Comparison of ENCODE assay signal across 8 mouse cellular contexts in the genomic region with DNA sequence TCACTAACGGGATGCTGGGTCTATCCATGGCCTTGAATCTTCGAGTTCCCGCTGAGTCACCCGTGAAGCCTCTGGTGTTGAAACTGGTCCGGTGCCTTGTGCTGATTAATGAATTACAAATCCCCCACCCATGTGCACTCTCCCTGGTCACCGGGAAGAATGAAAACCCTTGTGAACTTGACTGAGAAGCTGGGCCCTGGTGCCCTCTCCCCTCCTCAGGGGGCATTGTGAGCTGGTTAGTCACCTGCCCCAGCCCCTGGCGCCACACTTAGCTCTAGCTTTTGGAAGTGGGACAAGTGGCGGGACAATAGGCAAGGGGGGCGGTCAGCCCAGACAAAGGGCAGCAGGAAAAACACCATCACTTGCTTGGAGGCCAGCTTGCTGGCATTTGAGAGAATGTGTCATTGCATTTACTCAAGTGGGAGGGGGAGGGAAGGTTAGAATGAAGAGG. TPM values are rescaled to one million over a fixed set of nuclear protein-coding genes. Genes with fewer than 3 reads are reported as not detected.
A peak's percentile ranks its signal among the peaks of the same experiment; 100 is the strongest.
DNase-seq lines count a peak whose midpoint lies in the region; ATAC-seq and TF ChIP-seq lines count a peak whose summit lies in the region.

No protein-coding gene starts in this region.

- DNase-seq in testis, postnatal 14 days (ENCODE audit: low spot score) = no peak
- DNase-seq in midbrain, embryonic 10.5 days (ENCODE audit: low spot score) = peak; percentile 31
- no peak for DNase-seq in right cerebral cortex, postnatal 14 days
- DNase-seq in cerebellum, adult 9-11 months = no peak
- DNase-seq in ovary, postnatal 14 days (ENCODE audit: low spot score) = no peak

- no peak overlapping the region for H3K27ac ChIP-seq in testis, adult 2 months (ENCODE audit: control insufficient read depth, insufficient read depth, low read depth, low read length)
- peak overlapping the region; percentile 97 for H3K27ac ChIP-seq in embryonic facial prominence, embryonic 13.5 days
- peak overlapping the region; percentile 97 for H3K27ac ChIP-seq in kidney, embryonic 14.5 days (ENCODE audit: low read depth, low read length)
- H3K27ac ChIP-seq in midbrain, embryonic 10.5 days (replicated peaks) = peak overlapping the region; percentile 83; the same call in 1 of the 2 replicates

- H3K9ac ChIP-seq in embryonic facial prominence, embryonic 13.5 days = peak overlapping the region; percentile 98
- peak overlapping the region; percentile 90; the same call in 1 of the 2 replicates for H3K9ac ChIP-seq in kidney, embryonic 14.5 days (ENCODE audit: low read depth, low read length)

- WGBS in embryonic facial prominence, embryonic 13.5 days = 9% methylated on average over 9 of the region's 9 CpGs
- 10% methylated on average over 9 of the region's 9 CpGs for WGBS in kidney, embryonic 14.5 days
- 8% methylated on average over 9 of the region's 9 CpGs for WGBS in midbrain, embryonic 10.5 days

- peak overlapping the region; percentile 87 for H3K4me2 ChIP-seq in embryonic facial prominence, embryonic 13.5 days
- H3K4me2 ChIP-seq in kidney, embryonic 14.5 days (replicated peaks; ENCODE audit: low read depth, low read length) = peak overlapping the region; percentile 93

- peak overlapping the region; percentile 17; the same call in 1 of the 2 replicates for H3K4me3 ChIP-seq in testis, adult 2 months (ENCODE audit: control insufficient read depth, low read depth, low read length)
- H3K4me3 ChIP-seq in embryonic facial prominence, embryonic 13.5 days = peak overlapping the region; percentile 95
- H3K4me3 ChIP-seq in kidney, embryonic 14.5 days (ENCODE audit: low read length) = peak overlapping the region; percentile 84
- H3K4me3 ChIP-seq in midbrain, embryonic 10.5 days = peak overlapping the region; percentile 71

- no peaks in the 10 kb centered on the region; the same call in 1 of the 2 replicates for H3K27me3 ChIP-seq in testis, adult 2 months (ENCODE audit: control insufficient read depth, insufficient read depth, low read length)
- peaks cover 4% of the 10 kb centered on the region; the same call in 1 of the 2 replicates for H3K27me3 ChIP-seq in embryonic facial prominence, embryonic 13.5 days
- no peaks in the 10 kb centered on the region for H3K27me3 ChIP-seq in kidney, embryonic 14.5 days (ENCODE audit: control insufficient read depth, insufficient read depth, low read length)
- H3K27me3 ChIP-seq in midbrain, embryonic 10.5 days (ENCODE audit: low read depth, poor library complexity, severe bottlenecking) = peaks cover 94% of the 10 kb centered on the region

- no peak for TF ChIP-seq POLR2A in testis, adult 2 months (IDR thresholded peaks at IDR 0.05; ENCODE audit: control insufficient read depth, low read depth, low read length)

- H3K4me1 ChIP-seq in testis, adult 2 months (ENCODE audit: control insufficient read depth, insufficient read depth, low read length) = peaks cover 24% of the 10 kb centered on the region
- H3K4me1 ChIP-seq in embryonic facial prominence, embryonic 13.5 days = peaks cover 60% of the 10 kb centered on the region
- peaks cover 49% of the 10 kb centered on the region for H3K4me1 ChIP-seq in kidney, embryonic 14.5 days (ENCODE audit: control insufficient read depth, insufficient read depth, low read length)
- peaks cover 62% of the 10 kb centered on the region for H3K4me1 ChIP-seq in midbrain, embryonic 10.5 days

- H3K36me3 ChIP-seq in testis, adult 2 months (ENCODE audit: control insufficient read depth, insufficient read depth, low read length) = no peaks in the 10 kb centered on the region
- no peaks in the 10 kb centered on the region for H3K36me3 ChIP-seq in embryonic facial prominence, embryonic 13.5 days
- no peaks in the 10 kb centered on the region for H3K36me3 ChIP-seq in kidney, embryonic 14.5 days (ENCODE audit: control insufficient read depth, insufficient read depth, low read length)
- H3K36me3 ChIP-seq in midbrain, embryonic 10.5 days = no peaks in the 10 kb centered on the region

- H3K9me3 ChIP-seq in embryonic facial prominence, embryonic 13.5 days = no peaks in the 10 kb centered on the region
- H3K9me3 ChIP-seq in kidney, embryonic 14.5 days (ENCODE audit: control insufficient read depth, low read length) = no peaks in the 10 kb centered on the region
- no peaks in the 10 kb centered on the region for H3K9me3 ChIP-seq in midbrain, embryonic 10.5 days (replicated peaks)

- TF ChIP-seq CTCF in testis, adult 2 months (IDR thresholded peaks at IDR 0.05; ENCODE audit: control insufficient read depth, insufficient read depth, insufficient replicate concordance, low read depth, low read length) = no peak

- no peak for ATAC-seq in embryonic facial prominence, embryonic 13.5 days (ENCODE audit: insufficient number of reproducible peaks, insufficient read depth, low FRiP score, low TSS enrichment, low read depth)
- 0 out of 2 replicates have a peak, but pooled peaks have one; percentile 3 for ATAC-seq in kidney, embryonic 14.5 days (ENCODE audit: low FRiP score, low TSS enrichment)

RNA-seq across cellular contexts. Expression of a gene that starts 0.5 kb away (rescaled TPM):
- polyA plus RNA-seq in testis, adult 2 months (2012; rRNA removed) = 2.0 and 3.1 TPM in 2 replicates
- polyA plus RNA-seq in embryonic facial prominence, embryonic 13.5 days (2015; fragmentation: Nextera tagmentation; extraction: Ambion mirVana) = 11.1 and 11.5 TPM in 2 replicates
- polyA plus RNA-seq in kidney, embryonic 14.5 days (2014; fragmentation: Nextera tagmentation; extraction: Ambion mirVana) = 5.7 and 5.9 TPM in 2 replicates
- polyA plus RNA-seq in midbrain, embryonic 10.5 days (2016; fragmentation: Nextera tagmentation; extraction: Ambion mirVana) = 0.65 and 0.74 TPM in 2 replicates

RNA-seq across cellular contexts. Expression of a gene that starts 0.6 kb away (rescaled TPM):
- polyA plus RNA-seq in testis, adult 2 months (2012; rRNA removed) = 1.2 and 3.0 TPM in 2 replicates
- not detected in 2 replicates for polyA plus RNA-seq in embryonic facial prominence, embryonic 13.5 days (2015; fragmentation: Nextera tagmentation; extraction: Ambion mirVana)
- polyA plus RNA-seq in kidney, embryonic 14.5 days (2014; fragmentation: Nextera tagmentation; extraction: Ambion mirVana) = not detected in 2 replicates
- polyA plus RNA-seq in midbrain, embryonic 10.5 days (2016; fragmentation: Nextera tagmentation; extraction: Ambion mirVana) = not detected in 2 replicates

RNA-seq across cellular contexts. Expression of a gene that starts 12.1 kb away (rescaled TPM):
- 9.0 and 9.2 TPM in 2 replicates for polyA plus RNA-seq in testis, adult 2 months (2012; rRNA removed)
- polyA plus RNA-seq in embryonic facial prominence, embryonic 13.5 days (2015; fragmentation: Nextera tagmentation; extraction: Ambion mirVana) = 34.1 and 37.3 TPM in 2 replicates
- 34.7 and 39.5 TPM in 2 replicates for polyA plus RNA-seq in kidney, embryonic 14.5 days (2014; fragmentation: Nextera tagmentation; extraction: Ambion mirVana)
- polyA plus RNA-seq in midbrain, embryonic 10.5 days (2016; fragmentation: Nextera tagmentation; extraction: Ambion mirVana) = 58.9 and 60.3 TPM in 2 replicates

RNA-seq across cellular contexts. Expression of a gene that starts 18.1 kb away (rescaled TPM):
- 16.3 and 19.4 TPM in 2 replicates for polyA plus RNA-seq in testis, adult 2 months (2012; rRNA removed)
- 21.2 and 24.9 TPM in 2 replicates for polyA plus RNA-seq in embryonic facial prominence, embryonic 13.5 days (2015; fragmentation: Nextera tagmentation; extraction: Ambion mirVana)
- 26.4 and 28.2 TPM in 2 replicates for polyA plus RNA-seq in kidney, embryonic 14.5 days (2014; fragmentation: Nextera tagmentation; extraction: Ambion mirVana)
- 12.2 and 15.6 TPM in 2 replicates for polyA plus RNA-seq in midbrain, embryonic 10.5 days (2016; fragmentation: Nextera tagmentation; extraction: Ambion mirVana)

RNA-seq across cellular contexts. Expression of a gene that starts 21.7 kb away (rescaled TPM):
- polyA plus RNA-seq in testis, adult 2 months (2012; rRNA removed) = 48.8 and 49.8 TPM in 2 replicates
- polyA plus RNA-seq in embryonic facial prominence, embryonic 13.5 days (2015; fragmentation: Nextera tagmentation; extraction: Ambion mirVana) = 788 and 789 TPM in 2 replicates
- 987 and 1,041 TPM in 2 replicates for polyA plus RNA-seq in kidney, embryonic 14.5 days (2014; fragmentation: Nextera tagmentation; extraction: Ambion mirVana)
- polyA plus RNA-seq in midbrain, embryonic 10.5 days (2016; fragmentation: Nextera tagmentation; extraction: Ambion mirVana) = 1,003 and 1,059 TPM in 2 replicates

Comparison
In these comparisons a context has a peak if more than half of its experiments do, and no peak if none do; other contexts are left out.
1. H3K4me3 ChIP-seq: peak in every context shown above with its lines; median percentile 95 in embryonic facial prominence, embryonic 13.5 days; 84 in kidney, embryonic 14.5 days; 71 in midbrain, embryonic 10.5 days; 17 in testis, adult 2 months.